Mouse (Mus musculus) olfactory bulb, adult 2 months (tissue): ENCODE results near the gene Rreb1. TPM values are rescaled to one million over a fixed set of nuclear protein-coding genes. Genes with fewer than 3 reads are reported as not detected.

Experiments
- H3K27ac ChIP-seq: fragments of 200-500 bp; 2 replicates; pipeline ENCODE4 v1.5.1; 2012; ENCODE audit warnings: low read depth, low read length; ENCODE audit not compliant: insufficient read depth
- H3K4me1 ChIP-seq: fragments of 200-500 bp; 2 replicates; pipeline ENCODE4 v1.6.1; 2012; ENCODE audit warnings: low read length; ENCODE audit not compliant: control insufficient read depth, insufficient read depth
- H3K4me3 ChIP-seq: fragments of 200-500 bp; 2 replicates; pipeline ENCODE4 v1.5.1; 2012; ENCODE audit warnings: mild to moderate bottlenecking, low read depth, low read length, moderate library complexity; ENCODE audit not compliant: insufficient read depth
- CTCF ChIP-seq: fragments of 200-500 bp; IDR thresholded peaks from 2 replicates; pipeline ENCODE4 v1.5.1; 2012; ENCODE audit warnings: low read depth, mild to moderate bottlenecking, low read length, moderate library complexity; ENCODE audit not compliant: insufficient read depth
- POLR2A ChIP-seq: fragments of 200-500 bp; IDR thresholded peaks from 2 replicates; pipeline ENCODE4 v1.6.1; 2012; ENCODE audit warnings: mild to moderate bottlenecking, low read depth, low read length, moderate library complexity; ENCODE audit not compliant: insufficient read depth
- WGBS: fragments of 180-500 bp; shearing (Covaris S2); methylation state at CpG from one replicate; pipeline ENCODE4 v1.1.7; 2018; 5-methylcytosine and 5-hydroxymethylcytosine counted together
- polyA plus RNA-seq: library from polyadenylated mRNA; stranded (reverse); fragments of >200 nt; gene quantifications from 2 replicates; pipeline ENCODE4 v1.2.4, GENCODE M21; 2012; ENCODE audit warnings: low replicate concordance; ENCODE audit not compliant: missing spikeins, insufficient read depth, insufficient read length

The Rreb1 gene
- polyA plus RNA-seq, 1 experiment, result not detected

DNA sequence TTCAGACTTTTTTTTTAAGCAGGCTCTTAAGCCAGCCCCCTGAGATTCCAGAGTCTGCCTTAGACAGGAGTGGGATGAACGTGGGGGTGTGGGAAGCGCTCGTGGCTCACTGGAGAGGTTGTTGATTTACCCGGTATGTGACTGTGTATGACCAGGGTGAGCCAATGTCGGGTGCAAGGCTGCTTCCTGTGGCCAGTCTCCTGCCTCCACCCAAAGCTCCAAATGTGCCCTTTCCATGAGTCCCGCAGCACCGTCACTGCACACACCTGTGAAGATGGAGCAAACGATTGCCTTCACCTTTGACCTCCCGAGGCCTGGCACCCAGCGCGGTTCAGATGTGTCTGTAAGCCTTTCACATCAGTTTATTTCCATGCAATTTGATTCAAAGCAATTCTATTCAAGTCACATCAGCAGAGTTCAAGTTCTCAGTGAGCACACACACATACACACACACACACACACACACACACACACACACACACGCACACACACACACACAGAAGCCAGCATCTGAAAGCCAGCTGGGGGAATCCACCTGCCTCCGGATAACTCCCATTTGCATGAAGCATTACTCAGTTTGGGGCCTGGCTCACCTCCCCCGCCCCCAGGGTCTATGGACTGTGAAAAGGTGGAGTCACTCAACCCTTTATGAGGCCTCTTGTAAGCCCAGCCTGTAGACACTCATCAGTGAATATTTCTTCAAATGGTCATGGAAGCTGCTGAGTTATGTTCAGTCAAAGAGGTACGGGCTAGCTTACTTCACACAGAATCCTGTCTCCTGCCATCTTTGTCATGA, 188.3 kb downstream of the Rreb1 start:
- no peak overlapping the region for H3K27ac ChIP-seq
- H3K4me3 ChIP-seq, result no peak overlapping the region
- TF ChIP-seq POLR2A (no peak), CTCF (no peak)
- peaks cover 23% of the 10 kb centered on the region for H3K4me1 ChIP-seq
- WGBS, result 79% methylated on average over 15 of the region's 15 CpGs

DNA sequence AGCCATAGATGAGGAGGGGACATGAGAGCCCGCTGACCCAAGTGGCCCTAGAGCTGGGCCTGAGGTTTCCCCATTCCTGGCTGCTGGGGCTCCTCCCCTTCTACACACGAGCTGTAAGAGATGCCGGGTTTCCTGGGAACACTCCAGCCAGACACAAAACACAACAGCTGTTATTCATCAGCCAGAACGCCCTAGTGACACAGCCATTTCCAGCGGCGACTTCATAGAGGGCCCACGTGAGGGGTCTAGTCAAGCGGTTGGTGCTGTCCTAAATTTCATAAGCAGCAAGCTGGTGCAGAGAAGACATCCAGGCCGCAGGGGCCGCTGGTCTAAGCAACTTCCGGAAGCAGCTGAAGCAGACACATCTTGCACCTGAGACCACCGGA, 188.8 kb downstream of the Rreb1 start:
- Histone ChIP-seq H3K4me1 (peaks cover 23% of the 10 kb centered on the region), H3K27ac (no peak overlapping the region), H3K4me3 (no peak overlapping the region)
- 61% methylated on average over 12 of the region's 12 CpGs for WGBS
- TF ChIP-seq POLR2A, result no peak
- TF ChIP-seq CTCF, result no peak

DNA sequence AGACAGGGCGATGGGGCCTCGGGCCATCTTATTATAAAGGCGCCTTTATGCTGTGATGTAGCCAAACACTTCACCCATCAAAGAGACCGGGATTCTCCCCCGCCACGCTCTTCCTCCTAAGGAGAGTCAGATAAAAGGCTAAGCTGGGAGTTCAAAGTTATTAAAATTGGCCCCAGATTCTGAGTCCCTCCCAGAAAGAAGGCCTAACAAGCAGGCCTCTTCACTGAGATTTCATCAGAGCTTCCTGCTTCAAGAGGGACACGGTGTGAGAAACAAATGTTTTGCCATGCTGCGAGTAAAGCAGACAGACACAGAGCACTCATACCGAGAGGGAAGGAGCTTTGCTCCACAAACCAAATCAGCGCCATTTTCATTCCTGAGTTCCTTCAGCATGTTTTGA, 189.4 kb downstream of the Rreb1 start:
- Histone ChIP-seq H3K4me3 (no peak overlapping the region), H3K27ac (no peak overlapping the region), H3K4me1 (peaks cover 23% of the 10 kb centered on the region)
- TF ChIP-seq CTCF (no peak), POLR2A (no peak)
- WGBS, result 74% methylated on average over 10 of the region's 10 CpGs

DNA sequence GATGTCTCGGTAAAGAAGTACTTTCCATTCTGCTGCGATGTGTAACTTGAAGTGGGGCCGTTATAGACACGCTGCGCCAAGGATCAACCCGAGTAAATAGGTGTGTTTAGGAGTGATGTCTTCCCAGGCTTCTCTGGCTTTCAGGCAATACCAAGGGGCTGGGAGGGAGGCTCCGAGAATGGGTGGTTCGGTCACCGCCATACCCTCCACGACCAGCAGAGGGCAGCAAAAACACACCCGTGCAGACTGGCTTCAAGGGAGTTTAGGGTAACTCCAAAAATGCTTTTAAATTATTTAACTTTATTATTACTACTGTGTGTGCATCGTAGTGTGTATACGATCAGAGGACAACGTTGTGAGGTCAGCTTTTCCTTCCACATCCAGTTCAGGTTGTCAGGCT, 191.1 kb downstream of the Rreb1 start:
- 11% methylated on average over 14 of the region's 14 CpGs for WGBS
- peak; percentile 82 for TF ChIP-seq CTCF
- no peak for TF ChIP-seq POLR2A
- H3K4me3 ChIP-seq, result no peak overlapping the region
- H3K27ac ChIP-seq, result no peak overlapping the region
- H3K4me1 ChIP-seq, result peaks cover 15% of the 10 kb centered on the region

DNA sequence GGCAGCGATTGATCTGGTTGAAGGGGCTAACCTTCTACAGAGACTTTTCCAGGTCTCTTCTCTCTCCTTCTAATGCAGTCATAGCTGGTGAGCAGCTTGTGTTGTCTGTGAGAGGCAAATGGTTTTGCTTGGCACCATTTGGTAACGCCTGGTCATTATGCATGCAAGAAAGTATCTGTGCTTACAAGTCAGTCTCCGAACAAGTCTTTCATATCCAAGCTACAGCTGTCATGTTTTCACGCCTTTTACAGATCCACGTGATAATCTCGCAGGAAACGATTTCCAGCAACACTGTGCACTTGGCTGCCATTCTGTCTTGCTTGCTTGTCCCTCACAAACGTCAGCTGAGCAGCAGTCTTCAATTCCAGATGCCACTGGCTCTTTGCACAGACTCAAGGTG, 191.8 kb downstream of the Rreb1 start:
- Histone ChIP-seq H3K4me1 (peaks cover 11% of the 10 kb centered on the region), H3K27ac (no peak overlapping the region), H3K4me3 (no peak overlapping the region)
- no peak for TF ChIP-seq CTCF
- no peak for TF ChIP-seq POLR2A
- WGBS, result 69% methylated on average over 8 of the region's 8 CpGs

DNA sequence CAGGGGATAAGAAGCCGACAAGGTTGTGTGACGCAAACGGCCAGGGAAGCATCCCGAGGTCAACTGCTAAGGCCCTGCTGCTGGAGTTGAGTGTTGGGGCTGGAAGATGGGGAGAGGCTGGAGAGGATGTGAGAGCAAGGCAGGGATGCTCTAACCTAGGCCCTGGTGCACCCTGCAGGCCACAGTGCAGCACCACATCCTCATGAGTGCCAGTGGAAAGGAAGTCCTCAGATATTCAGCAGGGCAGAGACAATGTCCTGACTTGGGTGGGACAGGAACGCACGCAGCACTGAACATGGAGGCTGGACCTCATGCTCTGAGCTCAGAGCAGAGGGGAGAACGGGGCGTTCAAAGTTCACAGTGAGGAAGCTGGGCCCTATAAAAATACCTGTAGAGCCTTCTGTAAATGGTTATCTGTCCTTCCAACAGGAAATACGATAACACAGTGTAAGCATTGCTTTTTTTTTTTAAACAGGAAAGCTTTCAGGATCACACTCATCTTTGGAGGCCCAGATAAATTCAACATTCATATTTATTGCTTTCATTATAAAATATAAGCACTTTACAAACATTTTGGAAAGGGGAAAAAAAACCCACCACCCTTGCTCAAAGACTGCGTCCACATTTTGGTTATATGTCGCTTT, 192.8 kb downstream of the Rreb1 start:
- H3K27ac ChIP-seq, result no peak overlapping the region
- no peak for TF ChIP-seq CTCF
- TF ChIP-seq POLR2A, result no peak
- WGBS, result 89% methylated on average over 11 of the region's 11 CpGs
- H3K4me1 ChIP-seq, result peaks cover 7% of the 10 kb centered on the region
- no peak overlapping the region for H3K4me3 ChIP-seq

DNA sequence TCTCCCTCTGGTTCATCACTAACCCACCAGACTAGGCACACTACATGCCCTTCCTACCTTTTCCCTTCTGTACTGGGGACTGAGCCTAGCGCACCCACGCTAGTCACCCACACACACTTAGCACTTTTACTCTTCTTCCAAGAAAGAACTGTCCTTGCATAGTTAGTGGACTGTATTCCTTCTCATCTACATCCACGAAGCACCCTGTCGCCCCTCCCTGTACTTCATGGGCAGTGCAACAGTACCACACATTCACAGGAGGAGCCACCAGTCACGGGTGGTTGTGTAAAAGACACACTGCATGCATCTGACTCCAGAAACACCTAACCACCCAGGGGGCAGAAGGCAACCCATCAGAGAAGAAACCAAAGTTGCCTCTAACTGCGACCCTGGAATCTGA, 195.8 kb downstream of the Rreb1 start:
- Histone ChIP-seq H3K27ac (no peak overlapping the region), H3K4me1 (no peaks in the 10 kb centered on the region; the same call in 1 of the 2 replicates), H3K4me3 (no peak overlapping the region)
- 83% methylated on average over 6 of the region's 6 CpGs for WGBS
- TF ChIP-seq CTCF, result no peak
- TF ChIP-seq POLR2A, result no peak

DNA sequence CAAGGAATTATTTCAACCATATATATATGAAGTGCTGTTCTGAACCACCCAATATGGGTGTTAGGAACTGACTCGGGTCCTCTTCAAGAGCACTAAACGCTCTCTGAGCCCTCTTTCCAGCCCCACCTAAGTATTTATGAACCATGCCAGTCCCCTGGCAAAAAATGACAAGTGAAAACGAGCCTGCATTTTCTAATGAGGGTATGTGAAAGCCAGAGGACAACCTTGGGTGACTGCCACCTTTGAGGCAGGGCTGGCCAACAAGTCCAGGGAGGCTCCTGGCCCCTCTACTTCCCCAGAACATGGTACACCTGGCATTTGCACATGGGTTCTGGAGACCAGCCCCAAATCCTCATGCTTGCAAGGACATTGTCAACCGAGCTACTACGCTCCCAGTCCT, 196.5 kb downstream of the Rreb1 start:
- TF ChIP-seq CTCF (no peak), POLR2A (no peak)
- Histone ChIP-seq H3K4me3 (no peak overlapping the region), H3K27ac (no peak overlapping the region), H3K4me1 (no peaks in the 10 kb centered on the region)
- WGBS, result 82% methylated on average over 5 of the region's 5 CpGs

DNA sequence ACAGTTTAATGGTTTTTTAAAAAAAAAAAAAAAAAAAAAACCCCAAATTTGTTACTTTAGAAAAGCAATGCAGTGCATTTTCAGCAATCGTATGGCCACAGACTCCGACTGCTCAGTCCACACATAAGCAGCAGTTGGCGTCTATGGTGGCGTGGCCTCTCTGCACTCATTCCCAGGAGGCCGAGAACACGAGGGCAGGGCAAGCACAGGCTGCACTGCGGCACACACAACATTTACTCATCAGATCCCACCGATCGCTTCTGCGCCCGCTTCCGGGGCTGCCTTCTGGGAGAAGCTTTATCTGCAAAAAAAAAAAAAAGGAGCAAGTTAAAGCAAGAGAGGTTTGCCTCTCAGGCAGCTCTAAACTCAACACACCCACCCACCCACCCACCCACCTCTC, 201.3 kb downstream of the Rreb1 start:
- no peaks in the 10 kb centered on the region for H3K4me1 ChIP-seq
- no peak overlapping the region for H3K27ac ChIP-seq
- WGBS, result 77% methylated on average over 12 of the region's 12 CpGs
- H3K4me3 ChIP-seq, result no peak overlapping the region
- TF ChIP-seq POLR2A, result no peak
- no peak for TF ChIP-seq CTCF

DNA sequence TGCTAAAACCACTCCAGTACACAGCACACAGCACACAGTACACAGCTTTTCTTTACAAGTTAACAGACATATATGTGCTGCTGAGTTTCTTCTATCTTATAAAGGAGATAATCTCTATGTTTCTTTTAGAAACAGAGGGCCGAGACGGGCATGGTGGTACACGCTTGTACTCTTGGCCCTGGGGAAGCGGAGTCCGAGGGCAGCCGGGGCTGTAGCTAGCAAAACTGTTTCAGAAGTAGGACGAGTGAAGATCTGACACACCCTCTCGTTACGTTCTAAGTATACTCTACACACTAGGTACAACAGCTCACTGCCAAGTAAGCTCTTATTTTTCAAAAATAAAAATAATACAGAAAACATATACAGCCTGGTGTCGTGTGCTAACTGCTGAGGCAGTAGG, 202.1 kb downstream of the Rreb1 start:
- no peak overlapping the region for H3K4me3 ChIP-seq
- no peak overlapping the region for H3K27ac ChIP-seq
- H3K4me1 ChIP-seq, result no peaks in the 10 kb centered on the region
- WGBS, result 84% methylated on average over 10 of the region's 10 CpGs
- TF ChIP-seq CTCF (no peak), POLR2A (no peak)
